9 mouse cellular contexts compared by ENCODE assay signal in genomic region chr6:31370550-31371061, GRCm38 (mm10). TPM values are rescaled to one million over a fixed set of nuclear protein-coding genes. Genes with fewer than 3 reads are reported as not detected.
DNase-seq lines count a peak whose midpoint lies in the region; ATAC-seq and TF ChIP-seq lines count a peak whose summit lies in the region.
"Had no signal": no experiment of that assay in that cellular context is flagged by ENCODE, and none has a peak within 500 bp of the region (broad histone marks: within the 10 kb centered on the region; RNA-seq: fewer than 3 reads in every experiment).

No protein-coding gene starts in this region.

- no peak overlapping the region for H3K4me3 ChIP-seq in heart, embryonic 11.5 days (ENCODE audit: low read depth, low read length)
- H3K4me3 ChIP-seq in liver, postnatal 0 days (ENCODE audit: low read depth, low read length), result no peak overlapping the region
- H3K4me3 ChIP-seq: erythroblast, embryonic 14.5 days had no signal

- TF ChIP-seq EP300 in liver, postnatal 0 days (IDR thresholded peaks at IDR 0.05; ENCODE audit: low read depth), result no peak

- WGBS in heart, embryonic 11.5 days (ENCODE audit: insufficient replicate concordance), result 57% methylated on average over 14 of the region's 14 CpGs
- WGBS in liver, postnatal 0 days (ENCODE audit: insufficient replicate concordance), result 68% methylated on average over 14 of the region's 14 CpGs

- intact Hi-C loops in gastrocnemius, postnatal 36 days (cut with DNase I), result no loop called here

- H3K9me3 ChIP-seq in heart, embryonic 11.5 days (replicated peaks; ENCODE audit: control insufficient read depth, low read length), result no peaks in the 10 kb centered on the region
- no peaks in the 10 kb centered on the region for H3K9me3 ChIP-seq in liver, postnatal 0 days (ENCODE audit: low read length)

- peak; percentile 98 for DNase-seq in heart, adult 11 months
- peak; percentile 68 for DNase-seq in ZHBTc4 (ENCODE audit: low read depth, low spot score)
- peak; percentile 26 to 50 for DNase-seq in gastrocnemius, postnatal 36 days
- DNase-seq in kidney, postnatal 14 days, result peak; percentile 62
- DNase-seq in liver, postnatal 0 days, result no peak
- DNase-seq in urinary bladder, postnatal 4 days (ENCODE audit: low spot score in 2 of 2), result no peak
- no peak for DNase-seq in spleen, adult 18-20 months

- H3K9ac ChIP-seq in heart, embryonic 11.5 days (ENCODE audit: low read depth, low read length), result no peak overlapping the region
- H3K9ac ChIP-seq in liver, postnatal 0 days (replicated peaks), result no peak overlapping the region

- H3K27me3 ChIP-seq in heart, embryonic 11.5 days (ENCODE audit: control insufficient read depth, insufficient read depth, low read length), result no peaks in the 10 kb centered on the region
- H3K27me3 ChIP-seq in liver, postnatal 0 days (ENCODE audit: insufficient read depth, low read length), result no peaks in the 10 kb centered on the region

- TF ChIP-seq CTCF in liver, postnatal 0 days (IDR thresholded peaks at IDR 0.05; ENCODE audit: low read depth), result no peak

- no peaks in the 10 kb centered on the region for H3K36me3 ChIP-seq in heart, embryonic 11.5 days (ENCODE audit: control insufficient read depth, insufficient read depth, low read length)
- no peaks in the 10 kb centered on the region for H3K36me3 ChIP-seq in liver, postnatal 0 days (replicated peaks; ENCODE audit: insufficient read depth, low read length)

- ATAC-seq in heart, embryonic 11.5 days (replicated peaks; ENCODE audit: insufficient number of reproducible peaks, low FRiP score, low TSS enrichment), result no peak
- no peak for ATAC-seq in liver, postnatal 0 days

- H3K4me2 ChIP-seq in heart, embryonic 11.5 days, result no peak overlapping the region
- H3K4me2 ChIP-seq in liver, postnatal 0 days (ENCODE audit: low read depth, low read length), result no peak overlapping the region

- peaks cover 9% of the 10 kb centered on the region; the same call in 1 of the 2 replicates for H3K4me1 ChIP-seq in heart, embryonic 11.5 days (ENCODE audit: control insufficient read depth, insufficient read depth, low read length)
- H3K4me1 ChIP-seq in liver, postnatal 0 days (ENCODE audit: insufficient read depth), result no peaks in the 10 kb centered on the region

- H3K27ac ChIP-seq in heart, embryonic 11.5 days (ENCODE audit: low read depth, low read length), result no peak overlapping the region
- no peak overlapping the region for H3K27ac ChIP-seq in liver, postnatal 0 days (ENCODE audit: low read depth)

RNA-seq across cellular contexts. Expression of gene Mkln1, which starts 27.9 kb away (rescaled TPM):
- 220 and 227 TPM in 2 replicates for polyA plus RNA-seq in heart, embryonic 11.5 days (2014; fragmentation: Nextera tagmentation; extraction: Ambion mirVana)
- total RNA-seq in gastrocnemius, postnatal 36 days (2021), result 100 to 1,000 TPM; 140 to 143 TPM
- polyA plus RNA-seq in liver, postnatal 0 days (2015; fragmentation: Nextera tagmentation; extraction: Ambion mirVana), result 95.7 and 103 TPM in 2 replicates

Comparison
In these comparisons a context has a peak if more than half of its experiments do, and no peak if none do; other contexts are left out.
1. DNase-seq: peak in heart, adult 11 months (single experiment), ZHBTc4 (single experiment), gastrocnemius, postnatal 36 days (2 of 2) and kidney, postnatal 14 days (single experiment); none in liver, postnatal 0 days (single experiment), urinary bladder, postnatal 4 days (0 of 2) and spleen, adult 18-20 months (0 of 2).